ENCODE assay signal across 11 mouse cellular contexts in genomic region chr12:3811596-3811995, GRCm38 (mm10). TPM values are rescaled to one million over a fixed set of nuclear protein-coding genes. Genes with fewer than 3 reads are reported as not detected.
DNase-seq lines count a peak whose midpoint lies in the region; ATAC-seq and TF ChIP-seq lines count a peak whose summit lies in the region.
"Had no signal": no experiment of that assay in that cellular context is flagged by ENCODE, and none has a peak within 500 bp of the region (broad histone marks: within the 10 kb centered on the region; RNA-seq: fewer than 3 reads in every experiment).

No protein-coding gene starts in this region.

- 0 out of 2 replicates have a peak overlapping the region, but pooled peaks have one; percentile 4 for H3K4me2 ChIP-seq in forebrain, postnatal 0 days (ENCODE audit: low read depth)
- H3K4me2 ChIP-seq in forebrain, embryonic 13.5 days: no peak overlapping the region
- H3K4me2 ChIP-seq in embryonic facial prominence, embryonic 15.5 days (replicated peaks): no peak overlapping the region
- 0 out of 2 replicates have a peak overlapping the region, but pooled peaks have one; percentile 6 for H3K4me2 ChIP-seq in limb, embryonic 14.5 days (replicated peaks; ENCODE audit: low read depth, low read length, severe bottlenecking)

- peaks cover 27% of the 10 kb centered on the region for H3K4me1 ChIP-seq in forebrain, postnatal 0 days (ENCODE audit: insufficient read depth)
- H3K4me1 ChIP-seq in forebrain, embryonic 13.5 days: peaks cover 54% of the 10 kb centered on the region
- peaks cover 68% of the 10 kb centered on the region for H3K4me1 ChIP-seq in embryonic facial prominence, embryonic 15.5 days
- peaks cover 35% of the 10 kb centered on the region for H3K4me1 ChIP-seq in limb, embryonic 14.5 days (ENCODE audit: control insufficient read depth, insufficient read depth, low read length)
- peaks cover 36% of the 10 kb centered on the region for H3K4me1 ChIP-seq in cerebellum, adult 2 months (ENCODE audit: control insufficient read depth, insufficient read depth, low read length)

- no peaks in the 10 kb centered on the region for H3K27me3 ChIP-seq in forebrain, postnatal 0 days (ENCODE audit: insufficient read depth, low read length)
- H3K27me3 ChIP-seq in forebrain, embryonic 13.5 days: no peaks in the 10 kb centered on the region
- no peaks in the 10 kb centered on the region for H3K27me3 ChIP-seq in embryonic facial prominence, embryonic 15.5 days
- no peaks in the 10 kb centered on the region for H3K27me3 ChIP-seq in limb, embryonic 14.5 days (ENCODE audit: control insufficient read depth, insufficient read depth, low read length)
- H3K27me3 ChIP-seq in cerebellum, adult 2 months (ENCODE audit: control insufficient read depth, insufficient read depth, low read length): no peaks in the 10 kb centered on the region

- no peak overlapping the region for H3K27ac ChIP-seq in forebrain, postnatal 0 days (ENCODE audit: low read depth, low read length)
- no peak overlapping the region for H3K27ac ChIP-seq in forebrain, embryonic 13.5 days
- H3K27ac ChIP-seq in layer of hippocampus, adult 2 months: peak overlapping the region; percentile 68; the same call in 1 of the 2 replicates
- peak overlapping the region; percentile 30 for H3K27ac ChIP-seq in embryonic facial prominence, embryonic 15.5 days (replicated peaks)
- H3K27ac ChIP-seq in limb, embryonic 14.5 days (replicated peaks; ENCODE audit: low read depth, low read length): no peak overlapping the region
- H3K27ac ChIP-seq in cerebellum, adult 2 months (ENCODE audit: insufficient read depth, low read length): no peak overlapping the region

- no peak for TF ChIP-seq POLR2A in limb, embryonic 14.5 days (IDR thresholded peaks at IDR 0.05; ENCODE audit: borderline replicate concordance, extremely low read depth, insufficient read depth, insufficient read length)
- TF ChIP-seq POLR2A in cerebellum, adult 2 months (IDR thresholded peaks at IDR 0.05; ENCODE audit: borderline replicate concordance, insufficient read depth, low read length): no peak

- no peaks in the 10 kb centered on the region; the same call in 1 of the 2 replicates for H3K36me3 ChIP-seq in forebrain, postnatal 0 days (ENCODE audit: insufficient read depth)
- H3K36me3 ChIP-seq in forebrain, embryonic 13.5 days (ENCODE audit: poor library complexity, severe bottlenecking): no peaks in the 10 kb centered on the region
- no peaks in the 10 kb centered on the region; the same call in 1 of the 2 replicates for H3K36me3 ChIP-seq in embryonic facial prominence, embryonic 15.5 days
- H3K36me3 ChIP-seq in limb, embryonic 14.5 days (ENCODE audit: control insufficient read depth, insufficient read depth, low read length): peaks cover 3% of the 10 kb centered on the region; the same call in 1 of the 2 replicates

- H3K9ac ChIP-seq in forebrain, postnatal 0 days: no peak overlapping the region
- H3K9ac ChIP-seq in forebrain, embryonic 13.5 days: no peak overlapping the region
- no peak overlapping the region for H3K9ac ChIP-seq in embryonic facial prominence, embryonic 15.5 days
- no peak overlapping the region for H3K9ac ChIP-seq in limb, embryonic 14.5 days (ENCODE audit: low read depth, low read length, severe bottlenecking)

- no peak overlapping the region for H3K4me3 ChIP-seq in forebrain, postnatal 0 days (ENCODE audit: low read depth, low read length)
- no peak overlapping the region for H3K4me3 ChIP-seq in forebrain, embryonic 13.5 days
- H3K4me3 ChIP-seq in layer of hippocampus, adult 2 months: no peak overlapping the region
- no peak overlapping the region for H3K4me3 ChIP-seq in embryonic facial prominence, embryonic 15.5 days (replicated peaks)
- no peak overlapping the region for H3K4me3 ChIP-seq in limb, embryonic 14.5 days (replicated peaks; ENCODE audit: low read length)
- no peak overlapping the region for H3K4me3 ChIP-seq in cerebellum, adult 2 months (replicated peaks; ENCODE audit: insufficient read depth, low read depth, low read length)

- TF ChIP-seq CTCF in forebrain, postnatal 0 days (IDR thresholded peaks at IDR 0.05; ENCODE audit: low read depth): no peak
- no peak for TF ChIP-seq CTCF in layer of hippocampus, adult 2 months (conservative IDR thresholded peaks at IDR 0.05)
- no peak for TF ChIP-seq CTCF in cerebellum, adult 2 months (IDR thresholded peaks at IDR 0.05; ENCODE audit: borderline replicate concordance, insufficient read depth, low read depth, low read length)

- WGBS in forebrain, postnatal 0 days: 17% methylated on average over 5 of the region's 5 CpGs
- 28% methylated on average over 5 of the region's 5 CpGs for WGBS in forebrain, embryonic 13.5 days
- 22% methylated on average over 5 of the region's 5 CpGs for WGBS in embryonic facial prominence, embryonic 15.5 days
- WGBS in limb, embryonic 14.5 days: 25% methylated on average over 5 of the region's 5 CpGs
- 22% methylated on average over 5 of the region's 5 CpGs for WGBS in cerebellum, adult 2 months

- H3K9me3 ChIP-seq in forebrain, postnatal 0 days (ENCODE audit: low read length): no peaks in the 10 kb centered on the region
- H3K9me3 ChIP-seq in forebrain, embryonic 13.5 days (replicated peaks): no peaks in the 10 kb centered on the region
- no peaks in the 10 kb centered on the region for H3K9me3 ChIP-seq in embryonic facial prominence, embryonic 15.5 days (replicated peaks)
- no peaks in the 10 kb centered on the region for H3K9me3 ChIP-seq in limb, embryonic 14.5 days (ENCODE audit: control insufficient read depth, low read length)

- ATAC-seq in forebrain, postnatal 0 days: no peak
- ATAC-seq in forebrain, embryonic 13.5 days: no peak
- no peak for ATAC-seq in embryonic facial prominence, embryonic 15.5 days (ENCODE audit: insufficient number of reproducible peaks, low FRiP score, low TSS enrichment, low read depth)
- ATAC-seq in limb, embryonic 14.5 days (ENCODE audit: low FRiP score, low read depth): no peak

- no peak for DNase-seq in forebrain, postnatal 0 days
- no peak for DNase-seq in layer of hippocampus, adult 2 months (ENCODE audit: low spot score in 2 of 2)
- DNase-seq in layer of hippocampus, adult 11-12 months (ENCODE audit: low spot score): no peak
- no peak for DNase-seq in limb, embryonic 14.5 days (ENCODE audit: low spot score)
- DNase-seq in cerebellum, adult 2 months: no peak
- DNase-seq in thymus, postnatal 4 days: no peak
- DNase-seq: adrenal gland, adult 8-10 months; gastrocnemius, postnatal 25 days; layer of hippocampus, adult 9-11 months had no signal

RNA-seq across cellular contexts. Expression of gene Dnmt3a, which starts 5.8 kb away (rescaled TPM):
- total RNA-seq in forebrain, postnatal 0 days (2014; rRNA removed): 54.8 and 72.8 TPM in 2 replicates
- 51.1 and 91.4 TPM in 2 replicates for polyA plus RNA-seq in forebrain, postnatal 0 days (2015; fragmentation: Nextera tagmentation; extraction: Ambion mirVana)
- 98.5 and 110 TPM in 2 replicates for polyA plus RNA-seq in forebrain, embryonic 13.5 days (2015; fragmentation: Nextera tagmentation; extraction: Ambion mirVana)
- 10 to 100 TPM; 70.3 to 82.5 TPM for total RNA-seq in layer of hippocampus, adult 2 months (2021)
- polyA plus RNA-seq in embryonic facial prominence, embryonic 15.5 days (2015; fragmentation: Nextera tagmentation; extraction: Ambion mirVana): 114 and 135 TPM in 2 replicates
- 48.7 and 53.1 TPM in 2 replicates for polyA plus RNA-seq in limb, embryonic 14.5 days (2012; rRNA removed)
- polyA plus RNA-seq in limb, embryonic 14.5 days (2014; fragmentation: Nextera tagmentation; extraction: Ambion mirVana): 74.5 and 84.4 TPM in 2 replicates
- 43.2 and 47.6 TPM in 2 replicates for polyA plus RNA-seq in cerebellum, adult 2 months (2012; rRNA removed)

Comparison
In these comparisons a context has a peak if more than half of its experiments do, and no peak if none do; other contexts are left out.
1. H3K4me2 ChIP-seq: peak in forebrain, postnatal 0 days (single experiment) and limb, embryonic 14.5 days (single experiment); none in forebrain, embryonic 13.5 days (single experiment) and embryonic facial prominence, embryonic 15.5 days (single experiment).
2. H3K27ac ChIP-seq: peak in layer of hippocampus, adult 2 months (single experiment) and embryonic facial prominence, embryonic 15.5 days (single experiment); none in forebrain, postnatal 0 days (single experiment), forebrain, embryonic 13.5 days (single experiment), limb, embryonic 14.5 days (single experiment) and cerebellum, adult 2 months (single experiment).